Mouse (Mus musculus) heart, embryonic 15.5 days (tissue): Measurements from ENCODE around the gene Gm28919. TPM values are rescaled to one million over a fixed set of nuclear protein-coding genes. Genes with fewer than 3 reads are reported as not detected.
"Not testable (repeated sequence)": the region's sequence is repeated elsewhere in the genome, so short reads cannot be mapped to it uniquely, and the experiment has no call there.

ENCODE experiments used
- ATAC-seq: fragments of 200-750 bp; cut with Nextera tagmentation; replicated peaks from 2 replicates; pipeline ENCODE4 v1.8.0; 2017; ENCODE audit warnings: low read depth, moderate TSS enrichment; ENCODE audit not compliant: insufficient number of reproducible peaks, insufficient read depth, low FRiP score
- H3K27ac ChIP-seq: fragments of 300-500 bp; sonication (generic); 2 replicates; pipeline ENCODE4 v1.5.1; 2015; ENCODE audit warnings: mild to moderate bottlenecking, inconsistent platforms
- H3K27me3 ChIP-seq: fragments of 300-500 bp; sonication (generic); 2 replicates; pipeline ENCODE4 v1.6.1; 2015; ENCODE audit warnings: inconsistent platforms
- H3K36me3 ChIP-seq: fragments of 300-500 bp; sonication (generic); 2 replicates; pipeline ENCODE4 v1.6.1; 2015; ENCODE audit warnings: mild to moderate bottlenecking, inconsistent platforms
- H3K4me1 ChIP-seq: fragments of 300-500 bp; sonication (generic); replicated peaks from 2 replicates; pipeline ENCODE4 v1.6.1; 2015; ENCODE audit warnings: inconsistent platforms
- H3K4me2 ChIP-seq: fragments of 300-500 bp; sonication (generic); 2 replicates; pipeline ENCODE4 v1.6.1; 2015; ENCODE audit warnings: inconsistent platforms, mild to moderate bottlenecking, moderate library complexity
- H3K4me3 ChIP-seq: fragments of 300-500 bp; sonication (generic); 2 replicates; pipeline ENCODE4 v1.5.1; 2015; ENCODE audit warnings: mild to moderate bottlenecking, inconsistent platforms
- H3K9ac ChIP-seq: fragments of 300-500 bp; sonication (generic); 2 replicates; pipeline ENCODE4 v1.6.1; 2015; ENCODE audit warnings: mild to moderate bottlenecking, inconsistent platforms
- H3K9me3 ChIP-seq: fragments of 300-500 bp; sonication (generic); replicated peaks from 2 replicates; pipeline ENCODE4 v1.6.1; 2016; ENCODE audit warnings: inconsistent platforms
- WGBS: fragments of 180-500 bp; shearing (Covaris S2); methylation state at CpG from one replicate; pipeline ENCODE4 v1.1.7; 2015; ENCODE audit warnings: mixed read lengths; 5-methylcytosine and 5-hydroxymethylcytosine counted together
- polyA plus RNA-seq: library from polyadenylated mRNA; unstranded; fragments of >200 nt; fragmentation: Nextera tagmentation; extraction: Ambion mirVana; gene quantifications from 2 replicates; pipeline ENCODE4 v1.2.1, GENCODE M21; 2015

The Gm28919 gene
- polyA plus RNA-seq, result not detected in 2 replicates

DNA sequence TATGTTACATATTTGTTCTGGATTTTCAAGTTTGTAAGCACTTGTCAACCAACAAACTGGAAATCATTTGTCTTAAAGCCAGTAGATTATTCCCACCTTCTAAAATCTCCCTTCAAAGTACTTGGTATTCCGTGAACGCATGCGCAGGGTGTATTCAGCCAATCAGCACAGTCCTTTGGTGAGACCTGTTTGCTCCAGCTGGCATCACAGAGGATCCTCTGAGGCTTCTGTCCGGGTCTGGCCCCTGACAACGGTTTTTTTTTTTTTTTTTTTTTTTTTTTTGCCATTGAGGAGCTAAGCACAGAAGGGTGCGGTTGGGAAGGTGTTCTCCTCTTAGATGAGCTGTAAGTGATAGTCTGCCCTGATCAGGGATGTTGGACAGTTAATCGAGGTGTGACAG, at the start of gene Gm28919:
Gene Gm28919, plus strand, starts transcription at position 301 of the 400 bp plus-strand sequence.
- not testable (repeated sequence) for H3K36me3 ChIP-seq, H3K4me3 ChIP-seq, H3K4me1 ChIP-seq, H3K27ac ChIP-seq, H3K9me3 ChIP-seq, H3K4me2 ChIP-seq, H3K9ac ChIP-seq, ATAC-seq, H3K27me3 ChIP-seq
- WGBS, result 65% methylated on average over 3 of the region's 7 CpGs

Other genes starting within 250 kb of the Gm28919 start
- not detected in 2 replicates for gene Gm21719, start 99.3 kb downstream of the Gm28919 start, polyA plus RNA-seq